Mouse (Mus musculus): ENCODE data around the gene Amd1.
A peak's percentile ranks its signal among the peaks of the same experiment; 100 is the strongest.

- no peak for TF ChIP-seq POLR2A (IDR thresholded peaks at IDR 0.05; ENCODE audit: borderline replicate concordance, extremely low read depth, insufficient read depth, insufficient read length, poor library complexity, severe bottlenecking)
- 0 out of 2 replicates have a peak, but pooled peaks have one; percentile 7 for TF ChIP-seq CTCF (IDR thresholded peaks at IDR 0.05; ENCODE audit: borderline replicate concordance, extremely low read depth, insufficient read depth, insufficient read length)
Observed at GRCm38 (mm10) chr10:40258976-40259375, 43.0 kb downstream of the Amd1 start.

All from brain, embryonic 14.5 days (tissue).